Mouse (Mus musculus): ENCODE measurements around the gene Tbxas1. TPM values are rescaled to one million over a fixed set of nuclear protein-coding genes. Genes with fewer than 3 reads are reported as not detected.
A peak's percentile ranks its signal among the peaks of the same experiment; 100 is the strongest.

Tbxas1 gene
- polyA plus RNA-seq, 1 experiment from 2014 or later, result 2.0 TPM

- no peak for TF ChIP-seq CTCF (IDR thresholded peaks at IDR 0.05; ENCODE audit: low read depth)
- no peak for TF ChIP-seq EP300 (optimal IDR thresholded peaks at IDR 0.05)
- H3K9ac ChIP-seq (ENCODE audit: low read length), result no peak overlapping the region
- ATAC-seq (ENCODE audit: low FRiP score, low TSS enrichment), result no peak
Measured at GRCm38 (mm10) chr6:38959502-38959901, 84.3 kb downstream of the Tbxas1 start.

GRCm38 (mm10) chr6:38960367-38960766 lies 85.2 kb downstream of the Tbxas1 start:
- H3K36me3 ChIP-seq (ENCODE audit: control insufficient read depth, insufficient read depth, low read length), result no peaks in the 10 kb centered on the region
- ATAC-seq (ENCODE audit: low FRiP score, low TSS enrichment) (no peak), DNase-seq (ENCODE audit: low spot score) (no peak)
- H3K9ac ChIP-seq (ENCODE audit: low read length), result no peak overlapping the region
- no peak overlapping the region for H3K27ac ChIP-seq (replicated peaks)
- no peaks in the 10 kb centered on the region; the same call in 1 of the 2 replicates for H3K27me3 ChIP-seq (ENCODE audit: control insufficient read depth, insufficient read depth, low read length)
- H3K9me3 ChIP-seq (ENCODE audit: control insufficient read depth, low read length), result no peaks in the 10 kb centered on the region
- TF ChIP-seq EP300 (optimal IDR thresholded peaks at IDR 0.05) (no peak), CTCF (IDR thresholded peaks at IDR 0.05; ENCODE audit: low read depth) (no peak)
- WGBS, result 77% methylated on average over 3 of the region's 3 CpGs
- no peaks in the 10 kb centered on the region for H3K4me1 ChIP-seq (replicated peaks; ENCODE audit: control insufficient read depth, insufficient read depth)
- no peak overlapping the region for H3K4me2 ChIP-seq (replicated peaks; ENCODE audit: low read depth)
- H3K4me3 ChIP-seq (ENCODE audit: low read depth, low read length), result no peak overlapping the region

More at GRCm38 (mm10) chr6:38959502-38959901, 84.3 kb downstream of the Tbxas1 start:
- Histone ChIP-seq H3K27me3 (ENCODE audit: control insufficient read depth, insufficient read depth, low read length) (no peaks in the 10 kb centered on the region; the same call in 1 of the 2 replicates), H3K4me2 (replicated peaks; ENCODE audit: low read depth) (no peak overlapping the region), H3K4me1 (replicated peaks; ENCODE audit: control insufficient read depth, insufficient read depth) (no peaks in the 10 kb centered on the region), H3K36me3 (ENCODE audit: control insufficient read depth, insufficient read depth, low read length) (no peaks in the 10 kb centered on the region), H3K9me3 (ENCODE audit: control insufficient read depth, low read length) (no peaks in the 10 kb centered on the region), H3K27ac (replicated peaks) (no peak overlapping the region), H3K4me3 (ENCODE audit: low read depth, low read length) (no peak overlapping the region)
- 74% methylated on average over 9 of the region's 9 CpGs for WGBS
- DNase-seq (ENCODE audit: low spot score), result no peak

- Histone ChIP-seq H3K4me2 (replicated peaks; ENCODE audit: low read depth) (no peak overlapping the region), H3K27ac (replicated peaks) (no peak overlapping the region), H3K9me3 (ENCODE audit: control insufficient read depth, low read length) (no peaks in the 10 kb centered on the region), H3K36me3 (ENCODE audit: control insufficient read depth, insufficient read depth, low read length) (no peaks in the 10 kb centered on the region), H3K27me3 (ENCODE audit: control insufficient read depth, insufficient read depth, low read length) (no peaks in the 10 kb centered on the region; the same call in 1 of the 2 replicates), H3K9ac (ENCODE audit: low read length) (no peak overlapping the region), H3K4me3 (ENCODE audit: low read depth, low read length) (no peak overlapping the region), H3K4me1 (replicated peaks; ENCODE audit: control insufficient read depth, insufficient read depth) (no peaks in the 10 kb centered on the region)
- WGBS, result 58% methylated on average over 12 of the region's 12 CpGs
- ATAC-seq (ENCODE audit: low FRiP score, low TSS enrichment) (peak; percentile 53; the same call in 1 of the 2 replicates), DNase-seq (ENCODE audit: low spot score) (peak; percentile 38)
- TF ChIP-seq CTCF (IDR thresholded peaks at IDR 0.05; ENCODE audit: low read depth), result no peak
- no peak for TF ChIP-seq EP300 (optimal IDR thresholded peaks at IDR 0.05)
Measured at GRCm38 (mm10) chr6:38960791-38961426, 85.7 kb downstream of the Tbxas1 start.

GRCm38 (mm10) chr6:38961427-38962033 lies 86.3 kb downstream of the Tbxas1 start:
- Histone ChIP-seq H3K4me1 (replicated peaks; ENCODE audit: control insufficient read depth, insufficient read depth) (no peaks in the 10 kb centered on the region), H3K36me3 (ENCODE audit: control insufficient read depth, insufficient read depth, low read length) (no peaks in the 10 kb centered on the region), H3K27ac (replicated peaks) (no peak overlapping the region), H3K27me3 (ENCODE audit: control insufficient read depth, insufficient read depth, low read length) (no peaks in the 10 kb centered on the region; the same call in 1 of the 2 replicates), H3K9ac (ENCODE audit: low read length) (no peak overlapping the region), H3K9me3 (ENCODE audit: control insufficient read depth, low read length) (no peaks in the 10 kb centered on the region), H3K4me3 (ENCODE audit: low read depth, low read length) (no peak overlapping the region), H3K4me2 (replicated peaks; ENCODE audit: low read depth) (no peak overlapping the region)
- DNase-seq (ENCODE audit: low spot score), result no peak
- no peak for ATAC-seq (ENCODE audit: low FRiP score, low TSS enrichment)
- 42% methylated on average over 8 of the region's 8 CpGs for WGBS
- TF ChIP-seq CTCF (IDR thresholded peaks at IDR 0.05; ENCODE audit: low read depth) (no peak), EP300 (optimal IDR thresholded peaks at IDR 0.05) (no peak)

GRCm38 (mm10) chr6:38966839-38967238 lies 91.6 kb downstream of the Tbxas1 start:
- TF ChIP-seq EP300 (optimal IDR thresholded peaks at IDR 0.05), result no peak
- no peak for TF ChIP-seq CTCF (IDR thresholded peaks at IDR 0.05; ENCODE audit: low read depth)
- Histone ChIP-seq H3K9ac (ENCODE audit: low read length) (no peak overlapping the region), H3K36me3 (ENCODE audit: control insufficient read depth, insufficient read depth, low read length) (no peaks in the 10 kb centered on the region), H3K27me3 (ENCODE audit: control insufficient read depth, insufficient read depth, low read length) (no peaks in the 10 kb centered on the region), H3K4me3 (ENCODE audit: low read depth, low read length) (no peak overlapping the region), H3K27ac (replicated peaks) (0 out of 2 replicates have a peak overlapping the region, but pooled peaks have one; percentile 18), H3K9me3 (ENCODE audit: control insufficient read depth, low read length) (no peaks in the 10 kb centered on the region), H3K4me1 (replicated peaks; ENCODE audit: control insufficient read depth, insufficient read depth) (no peaks in the 10 kb centered on the region), H3K4me2 (replicated peaks; ENCODE audit: low read depth) (no peak overlapping the region)
- no peak for ATAC-seq (ENCODE audit: low FRiP score, low TSS enrichment)
- no peak for DNase-seq (ENCODE audit: low spot score)
- 89% methylated on average over 5 of the region's 5 CpGs for WGBS

GRCm38 (mm10) chr6:38967288-38967687 lies 92.1 kb downstream of the Tbxas1 start:
- ATAC-seq (ENCODE audit: low FRiP score, low TSS enrichment), result no peak
- Histone ChIP-seq H3K36me3 (ENCODE audit: control insufficient read depth, insufficient read depth, low read length) (no peaks in the 10 kb centered on the region), H3K27ac (replicated peaks) (0 out of 2 replicates have a peak overlapping the region, but pooled peaks have one; percentile 18), H3K9ac (ENCODE audit: low read length) (no peak overlapping the region), H3K27me3 (ENCODE audit: control insufficient read depth, insufficient read depth, low read length) (no peaks in the 10 kb centered on the region), H3K4me3 (ENCODE audit: low read depth, low read length) (no peak overlapping the region), H3K4me2 (replicated peaks; ENCODE audit: low read depth) (no peak overlapping the region), H3K4me1 (replicated peaks; ENCODE audit: control insufficient read depth, insufficient read depth) (no peaks in the 10 kb centered on the region), H3K9me3 (ENCODE audit: control insufficient read depth, low read length) (no peaks in the 10 kb centered on the region)
- WGBS, result 73% methylated on average over 6 of the region's 6 CpGs
- TF ChIP-seq CTCF (IDR thresholded peaks at IDR 0.05; ENCODE audit: low read depth) (no peak), EP300 (optimal IDR thresholded peaks at IDR 0.05) (no peak)
- DNase-seq (ENCODE audit: low spot score), result no peak
